Mouse (Mus musculus): ENCODE data around the gene Rap1gap.

The Rap1gap gene

GRCm38 (mm10) chr4:137692107-137692902 is 27.8 kb downstream of the Rap1gap start:
- no peak for DNase-seq (ENCODE audit: low spot score in 2 of 2)

GRCm38 (mm10) chr4:137695300-137695699 is 30.8 kb downstream of the Rap1gap start:
- no peak for DNase-seq (ENCODE audit: low spot score in 2 of 2)

GRCm38 (mm10) chr4:137695900-137696299 is 31.4 kb downstream of the Rap1gap start:
- no peak for DNase-seq (ENCODE audit: low spot score in 2 of 2)

GRCm38 (mm10) chr4:137697156-137697885 is 32.8 kb downstream of the Rap1gap start:
- DNase-seq (ENCODE audit: low spot score in 2 of 2): no peak

GRCm38 (mm10) chr4:137698076-137698985 is 33.8 kb downstream of the Rap1gap start:
- no peak for DNase-seq (ENCODE audit: low spot score in 2 of 2)

- no peak for DNase-seq (ENCODE audit: low spot score in 2 of 2)
These were observed 35.0 kb downstream of the Rap1gap start for GRCm38 (mm10) chr4:137699264-137700211.

GRCm38 (mm10) chr4:137700960-137701359 is 36.4 kb downstream of the Rap1gap start:
- DNase-seq (ENCODE audit: low spot score in 2 of 2): no peak

GRCm38 (mm10) chr4:137703077-137703476 is 38.6 kb downstream of the Rap1gap start:
- DNase-seq (ENCODE audit: low spot score in 2 of 2): no peak

GRCm38 (mm10) chr4:137704561-137704960 is 40.0 kb downstream of the Rap1gap start:
- DNase-seq (ENCODE audit: low spot score in 2 of 2): no peak

- DNase-seq (ENCODE audit: low spot score in 2 of 2): no peak
These were observed 40.9 kb downstream of the Rap1gap start for GRCm38 (mm10) chr4:137705379-137705778.

- no peak for DNase-seq (ENCODE audit: low spot score in 2 of 2)
These were observed 42.0 kb downstream of the Rap1gap start for GRCm38 (mm10) chr4:137706510-137706909.

GRCm38 (mm10) chr4:137707216-137707990 is 42.9 kb downstream of the Rap1gap start:
- peak; percentile 81 to 93 for DNase-seq (ENCODE audit: low spot score in 2 of 2)

GRCm38 (mm10) chr4:137712963-137713362 is 48.4 kb downstream of the Rap1gap start:
- DNase-seq (ENCODE audit: low spot score in 2 of 2): no peak

- DNase-seq (ENCODE audit: low spot score in 2 of 2): no peak
These were observed 49.6 kb downstream of the Rap1gap start for GRCm38 (mm10) chr4:137714020-137714624.

GRCm38 (mm10) chr4:137717005-137717404 is 52.5 kb downstream of the Rap1gap start:
- no peak for DNase-seq (ENCODE audit: low spot score in 2 of 2)

GRCm38 (mm10) chr4:137717671-137718070 is 53.1 kb downstream of the Rap1gap start:
- DNase-seq (ENCODE audit: low spot score in 2 of 2): no peak

GRCm38 (mm10) chr4:137719378-137720077 is 55.0 kb downstream of the Rap1gap start:
- DNase-seq (ENCODE audit: low spot score in 2 of 2): no peak

GRCm38 (mm10) chr4:137721563-137721962 is 57.0 kb downstream of the Rap1gap start:
- no peak for DNase-seq (ENCODE audit: low spot score in 2 of 2)

- DNase-seq (ENCODE audit: low spot score in 2 of 2): no peak
These were observed 57.7 kb downstream of the Rap1gap start for GRCm38 (mm10) chr4:137722230-137722629.
